Mouse (Mus musculus): ENCODE measurements around the gene Nudt16. TPM values are rescaled to one million over a fixed set of nuclear protein-coding genes. Genes with fewer than 3 reads are reported as not detected.

The Nudt16 gene
- polyA plus RNA-seq, 1 experiment from 2014 or later: 14.0 TPM

- no peaks in the 10 kb centered on the region for H3K4me1 ChIP-seq (replicated peaks; ENCODE audit: control insufficient read depth, insufficient read depth, low read length)
- H3K4me2 ChIP-seq (ENCODE audit: low read depth, low read length, severe bottlenecking): no peak overlapping the region
- H3K27ac ChIP-seq (ENCODE audit: low read depth, low read length): no peak overlapping the region
- no peaks in the 10 kb centered on the region for H3K9me3 ChIP-seq (ENCODE audit: control insufficient read depth, low read length)
- H3K9ac ChIP-seq (ENCODE audit: low read length): no peak overlapping the region
- no peak for DNase-seq (ENCODE audit: low spot score)
- H3K36me3 ChIP-seq (ENCODE audit: control insufficient read depth, insufficient read depth, low read length): no peaks in the 10 kb centered on the region
- H3K27me3 ChIP-seq (ENCODE audit: control insufficient read depth, insufficient read depth, low read length): no peaks in the 10 kb centered on the region
- no peak for ATAC-seq (replicated peaks; ENCODE audit: low FRiP score)
- WGBS: 69% methylated on average over 1 of the region's 1 CpGs
- no peak overlapping the region for H3K4me3 ChIP-seq (ENCODE audit: low read depth, low read length)
Observed at GRCm38 (mm10) chr9:105101911-105102310, 29.7 kb downstream of the Nudt16 start.

- ATAC-seq (replicated peaks; ENCODE audit: low FRiP score) (no peak), DNase-seq (ENCODE audit: low spot score) (no peak)
- WGBS: 74% methylated on average over 15 of the region's 15 CpGs
- H3K27ac ChIP-seq (ENCODE audit: low read depth, low read length): no peak overlapping the region
- no peak overlapping the region for H3K4me2 ChIP-seq (ENCODE audit: low read depth, low read length, severe bottlenecking)
- H3K27me3 ChIP-seq (ENCODE audit: control insufficient read depth, insufficient read depth, low read length): no peaks in the 10 kb centered on the region
- no peak overlapping the region for H3K9ac ChIP-seq (ENCODE audit: low read length)
- H3K4me3 ChIP-seq (ENCODE audit: low read depth, low read length): no peak overlapping the region
- H3K36me3 ChIP-seq (ENCODE audit: control insufficient read depth, insufficient read depth, low read length): no peaks in the 10 kb centered on the region
- H3K9me3 ChIP-seq (ENCODE audit: control insufficient read depth, low read length): no peaks in the 10 kb centered on the region
- H3K4me1 ChIP-seq (replicated peaks; ENCODE audit: control insufficient read depth, insufficient read depth, low read length): no peaks in the 10 kb centered on the region
Observed at GRCm38 (mm10) chr9:105100807-105101570, 30.6 kb downstream of the Nudt16 start.

DNA sequence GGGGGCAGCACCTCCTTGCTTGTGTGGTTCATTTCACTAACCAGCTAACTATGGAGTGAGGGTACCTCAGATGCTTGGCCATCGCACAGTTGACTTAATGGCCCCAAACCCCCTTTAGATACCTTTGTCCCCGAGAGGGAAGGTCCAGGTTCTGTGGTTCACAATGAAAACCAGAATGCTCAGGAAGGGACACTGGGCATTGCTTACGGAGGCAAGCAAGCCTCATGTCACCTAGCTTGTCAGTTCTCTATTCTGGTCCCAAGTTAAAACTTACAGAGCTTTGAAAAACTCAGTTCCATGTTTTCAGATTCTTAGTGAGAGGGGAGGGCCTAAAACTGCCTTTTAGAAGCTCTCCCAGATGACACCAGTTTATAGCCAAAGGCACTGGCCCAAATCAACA, 51.4 kb downstream of the Nudt16 start:
- Histone ChIP-seq H3K36me3 (ENCODE audit: control insufficient read depth, insufficient read depth, low read length) (no peaks in the 10 kb centered on the region; the same call in 1 of the 2 replicates), H3K4me2 (ENCODE audit: low read depth, low read length, severe bottlenecking) (no peak overlapping the region), H3K4me1 (replicated peaks; ENCODE audit: control insufficient read depth, insufficient read depth, low read length) (no peaks in the 10 kb centered on the region), H3K9ac (ENCODE audit: low read length) (no peak overlapping the region), H3K4me3 (ENCODE audit: low read depth, low read length) (no peak overlapping the region), H3K27me3 (ENCODE audit: control insufficient read depth, insufficient read depth, low read length) (no peaks in the 10 kb centered on the region), H3K9me3 (ENCODE audit: control insufficient read depth, low read length) (no peaks in the 10 kb centered on the region), H3K27ac (ENCODE audit: low read depth, low read length) (no peak overlapping the region)
- WGBS: 92% methylated on average over 3 of the region's 3 CpGs
- no peak for DNase-seq (ENCODE audit: low spot score)
- ATAC-seq (replicated peaks; ENCODE audit: low FRiP score): no peak

Other genes starting within 250 kb of the Nudt16 start
- gene Mrpl3, start 78.6 kb downstream of the Nudt16 start, polyA plus RNA-seq (2014; fragmentation: Nextera tagmentation; extraction: Ambion mirVana): 125 and 126 TPM in 2 replicates
- gene 1700080E11Rik, start 13.3 kb upstream of the Nudt16 start, polyA plus RNA-seq (2014; fragmentation: Nextera tagmentation; extraction: Ambion mirVana): not detected in 2 replicates

All from forebrain, embryonic 11.5 days (tissue).